Mouse (Mus musculus): Measurements from ENCODE around the gene Sost.
A peak's percentile ranks its signal among the peaks of the same experiment; 100 is the strongest.

The Sost gene

GRCm38 (mm10) chr11:101943055-101943454 is 23.8 kb downstream of the Sost start:
- DNase-seq (ENCODE audit: low spot score): no peak

- DNase-seq (ENCODE audit: low spot score): no peak
Observed at GRCm38 (mm10) chr11:101937108-101937507, 29.7 kb downstream of the Sost start.

- DNase-seq (ENCODE audit: low spot score): no peak
Observed at GRCm38 (mm10) chr11:101936421-101936820, 30.4 kb downstream of the Sost start.

GRCm38 (mm10) chr11:101935743-101936142 is 31.1 kb downstream of the Sost start:
- DNase-seq (ENCODE audit: low spot score): no peak

GRCm38 (mm10) chr11:101931978-101932377 is 34.8 kb downstream of the Sost start:
- no peak for DNase-seq (ENCODE audit: low spot score)

- DNase-seq (ENCODE audit: low spot score): no peak
Observed at GRCm38 (mm10) chr11:101928030-101928762, 38.6 kb downstream of the Sost start.

GRCm38 (mm10) chr11:101926951-101927589 is 39.7 kb downstream of the Sost start:
- DNase-seq (ENCODE audit: low spot score): no peak

- DNase-seq (ENCODE audit: low spot score): no peak
Observed at GRCm38 (mm10) chr11:101925636-101926035, 41.2 kb downstream of the Sost start.

GRCm38 (mm10) chr11:101924441-101924976 is 42.3 kb downstream of the Sost start:
- DNase-seq (ENCODE audit: low spot score): no peak

- no peak for DNase-seq (ENCODE audit: low spot score)
Observed at GRCm38 (mm10) chr11:101923988-101924387, 42.8 kb downstream of the Sost start.

- no peak for DNase-seq (ENCODE audit: low spot score)
Observed at GRCm38 (mm10) chr11:101921361-101921952, 45.4 kb downstream of the Sost start.

- peak; percentile 60 for DNase-seq (ENCODE audit: low spot score)
Observed at GRCm38 (mm10) chr11:101919660-101920059, 47.2 kb downstream of the Sost start.

- DNase-seq (ENCODE audit: low spot score): no peak
Observed at GRCm38 (mm10) chr11:101918609-101919008, 48.2 kb downstream of the Sost start.

GRCm38 (mm10) chr11:101916772-101917171 is 50.0 kb downstream of the Sost start:
- DNase-seq (ENCODE audit: low spot score): no peak

GRCm38 (mm10) chr11:101913591-101913990 is 53.2 kb downstream of the Sost start:
- DNase-seq (ENCODE audit: low spot score): no peak
